Mouse (Mus musculus) forebrain, embryonic 16.5 days (tissue): ENCODE data around the gene Sept9. TPM values are rescaled to one million over a fixed set of nuclear protein-coding genes. Genes with fewer than 3 reads are reported as not detected.

Experiments used
- ATAC-seq: fragments of 200-750 bp; cut with Nextera tagmentation; 2 replicates; pipeline ENCODE4 v1.8.0; 2017; ENCODE audit warnings: mild to moderate bottlenecking, moderate library complexity
- H3K27ac ChIP-seq: fragments of 300-500 bp; sonication (generic); 2 replicates; pipeline ENCODE4 v1.5.1; 2014; ENCODE audit warnings: low read length, control low read depth
- H3K27me3 ChIP-seq: fragments of 300-500 bp; sonication (generic); replicated peaks from 2 replicates; pipeline ENCODE4 v1.6.1; 2014; ENCODE audit warnings: low read length; ENCODE audit not compliant: control insufficient read depth, insufficient read depth
- H3K36me3 ChIP-seq: fragments of 300-500 bp; sonication (generic); 2 replicates; pipeline ENCODE4 v1.6.1; 2014; ENCODE audit not compliant: control insufficient read depth, insufficient read depth
- H3K4me1 ChIP-seq: fragments of 300-500 bp; sonication (generic); replicated peaks from 2 replicates; pipeline ENCODE4 v1.6.1; 2014; ENCODE audit warnings: low read length; ENCODE audit not compliant: control insufficient read depth, insufficient read depth
- H3K4me2 ChIP-seq: fragments of 300-500 bp; sonication (generic); 2 replicates; pipeline ENCODE4 v1.6.1; 2014; ENCODE audit warnings: mild to moderate bottlenecking, low read length, control low read depth
- H3K4me3 ChIP-seq: fragments of 300-500 bp; sonication (generic); replicated peaks from 2 replicates; pipeline ENCODE4 v1.5.1; 2014; ENCODE audit warnings: mild to moderate bottlenecking, low read length, control low read depth
- H3K9ac ChIP-seq: fragments of 300-500 bp; sonication (generic); replicated peaks from 2 replicates; pipeline ENCODE4 v1.6.1; 2014; ENCODE audit warnings: low read depth, low read length, control low read depth
- H3K9me3 ChIP-seq: fragments of 300-500 bp; sonication (generic); 2 replicates; pipeline ENCODE4 v1.6.1; 2016; ENCODE audit warnings: low read length; ENCODE audit not compliant: control insufficient read depth
- WGBS: fragments of 180-500 bp; shearing (Covaris S2); extraction: QIAGEN DNeasy Blood & Tissue Kit; methylation state at CpG from one replicate; pipeline ENCODE4 v1.1.7; 2014; 5-methylcytosine and 5-hydroxymethylcytosine counted together
- polyA plus RNA-seq: library from polyadenylated mRNA; unstranded; fragments of >200 nt; fragmentation: Nextera tagmentation; extraction: Ambion mirVana; gene quantifications from 2 replicates; pipeline ENCODE4 v1.2.1, GENCODE M21; 2015

The Sept9 gene
- polyA plus RNA-seq, 1 experiment from 2014 or later = 120 TPM

DNA sequence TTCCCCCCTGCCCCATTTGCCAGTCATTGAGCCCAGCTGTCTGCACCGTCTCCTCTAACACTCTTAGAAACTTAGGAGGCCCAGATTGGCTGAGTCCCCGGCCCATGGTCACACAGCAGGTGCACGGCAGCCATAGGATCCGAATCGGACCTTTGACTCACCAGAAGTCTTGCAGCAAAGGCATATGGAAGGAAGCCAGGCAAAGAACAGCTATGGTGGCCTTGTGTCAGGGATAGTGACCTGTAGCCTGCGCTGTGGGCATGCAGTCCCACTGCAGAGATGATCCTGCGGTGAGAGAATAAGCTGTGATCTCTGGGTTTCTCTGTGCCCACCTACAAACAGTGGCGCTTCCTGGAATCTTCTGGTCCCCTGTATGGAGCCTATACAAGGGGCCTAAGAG lies 115.1 kb downstream of the Sept9 start:
- Histone ChIP-seq H3K9ac (no peak overlapping the region), H3K4me3 (no peak overlapping the region), H3K27me3 (no peaks in the 10 kb centered on the region), H3K4me1 (peaks cover 64% of the 10 kb centered on the region), H3K9me3 (no peaks in the 10 kb centered on the region), H3K36me3 (no peaks in the 10 kb centered on the region), H3K27ac (no peak overlapping the region), H3K4me2 (no peak overlapping the region)
- ATAC-seq = no peak
- WGBS = 91% methylated on average over 8 of the region's 8 CpGs

- no peak for ATAC-seq
- Histone ChIP-seq H3K9me3 (no peaks in the 10 kb centered on the region), H3K36me3 (no peaks in the 10 kb centered on the region), H3K4me3 (no peak overlapping the region), H3K9ac (no peak overlapping the region), H3K27ac (no peak overlapping the region), H3K4me2 (no peak overlapping the region), H3K4me1 (peaks cover 63% of the 10 kb centered on the region), H3K27me3 (no peaks in the 10 kb centered on the region)
- WGBS = 77% methylated on average over 11 of the region's 11 CpGs
These were observed 115.8 kb downstream of the Sept9 start for GRCm38 (mm10) chr11:117315309-117315708.

- H3K9ac ChIP-seq = peak overlapping the region; percentile 44
- H3K4me2 ChIP-seq = peak overlapping the region; percentile 20; the same call in 1 of the 2 replicates
These were observed 117.2 kb downstream of the Sept9 start for GRCm38 (mm10) chr11:117316441-117317331.

DNA sequence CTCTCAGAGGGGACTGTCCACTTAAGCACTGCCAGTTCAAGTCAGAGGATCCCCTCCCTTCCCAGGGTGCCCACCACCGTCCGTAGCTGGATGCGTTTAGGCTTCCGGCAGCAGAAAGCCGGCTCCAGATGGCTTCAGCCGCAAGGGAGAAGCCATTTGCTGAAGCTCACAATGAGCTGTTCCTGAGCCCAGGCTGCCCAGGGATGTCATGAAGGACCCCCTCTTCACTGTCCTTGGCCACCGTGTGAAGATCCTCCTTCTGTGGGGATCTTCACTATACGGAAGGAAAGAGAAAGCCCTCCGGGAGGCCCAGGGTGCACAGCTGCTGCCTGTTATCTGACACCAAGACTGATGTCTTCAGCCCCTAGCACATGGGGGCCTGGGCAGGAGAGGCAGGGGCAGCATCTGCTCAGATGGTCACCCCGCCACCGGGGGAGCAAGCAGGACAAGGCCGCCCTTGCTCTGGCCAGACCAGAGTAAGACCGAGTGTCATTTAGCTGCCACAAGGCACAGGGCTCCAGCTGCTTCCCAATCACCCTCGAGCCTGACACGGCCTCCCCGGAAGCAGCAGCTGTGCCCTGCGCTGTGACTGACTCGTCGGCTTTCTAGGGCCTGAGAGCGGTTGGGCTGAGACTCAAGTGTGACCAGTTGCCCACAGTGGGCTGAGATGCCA lies 118.1 kb downstream of the Sept9 start:
- Histone ChIP-seq H3K4me1 (peaks cover 46% of the 10 kb centered on the region), H3K36me3 (no peaks in the 10 kb centered on the region), H3K9ac (peak overlapping the region; percentile 44), H3K27me3 (no peaks in the 10 kb centered on the region), H3K4me2 (peak overlapping the region; percentile 20; the same call in 1 of the 2 replicates), H3K9me3 (no peaks in the 10 kb centered on the region), H3K4me3 (no peak overlapping the region), H3K27ac (peak overlapping the region; percentile 62)
- ATAC-seq = no peak
- 41% methylated on average over 20 of the region's 20 CpGs for WGBS

More at GRCm38 (mm10) chr11:117316441-117317331, 117.2 kb downstream of the Sept9 start:
- Histone ChIP-seq H3K36me3 (no peaks in the 10 kb centered on the region), H3K4me3 (no peak overlapping the region), H3K27ac (peak overlapping the region; percentile 62), H3K27me3 (no peaks in the 10 kb centered on the region), H3K4me1 (peaks cover 49% of the 10 kb centered on the region), H3K9me3 (no peaks in the 10 kb centered on the region)
- ATAC-seq = no peak
- WGBS = 54% methylated on average over 16 of the region's 16 CpGs

- Histone ChIP-seq H3K4me2 (no peak overlapping the region), H3K9me3 (no peaks in the 10 kb centered on the region), H3K36me3 (no peaks in the 10 kb centered on the region), H3K4me3 (no peak overlapping the region), H3K27me3 (no peaks in the 10 kb centered on the region), H3K9ac (no peak overlapping the region), H3K4me1 (peaks cover 41% of the 10 kb centered on the region), H3K27ac (peak overlapping the region; percentile 62; the same call in 1 of the 2 replicates)
- ATAC-seq = no peak
- WGBS = 62% methylated on average over 3 of the region's 3 CpGs
These were observed 118.7 kb downstream of the Sept9 start for GRCm38 (mm10) chr11:117318202-117318601.

DNA sequence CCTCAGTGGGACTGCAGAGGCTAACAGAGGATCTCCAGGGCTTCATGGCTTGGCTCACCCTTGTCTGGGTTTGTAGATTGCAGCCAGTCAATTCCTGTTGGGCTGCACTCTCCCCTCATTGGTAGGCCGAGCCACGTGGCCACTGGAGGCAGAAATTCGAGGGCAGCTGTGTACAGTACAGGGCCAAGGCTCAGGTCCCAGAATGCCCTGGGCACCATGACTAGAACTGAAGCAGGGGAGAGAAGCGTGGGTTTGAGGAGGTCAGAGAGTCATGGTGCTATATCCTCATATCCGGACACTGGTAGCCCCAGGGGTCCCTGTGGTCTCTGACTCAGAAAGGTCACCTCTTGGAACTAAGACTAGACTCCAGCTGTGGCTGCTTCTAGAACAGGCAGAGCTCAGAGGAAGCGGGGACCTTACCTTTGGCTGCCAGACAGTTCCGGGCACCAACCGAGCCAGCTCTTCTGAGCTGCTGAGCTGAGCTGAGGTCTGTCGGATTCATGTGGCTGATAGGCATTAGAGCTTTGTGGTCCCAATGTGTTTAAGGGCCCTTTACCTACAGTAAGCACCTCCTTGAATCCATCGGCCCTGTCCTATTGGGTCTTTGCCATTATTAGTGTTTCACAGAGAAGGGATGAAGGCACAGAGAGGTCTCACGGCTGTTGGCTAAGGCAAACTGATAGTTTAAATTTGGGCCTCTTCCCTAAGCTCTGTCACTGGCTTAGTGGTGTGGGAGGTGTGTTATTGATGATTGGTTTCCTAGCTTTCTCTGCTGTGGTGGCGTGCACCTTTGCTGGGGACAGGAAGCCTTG lies 119.5 kb downstream of the Sept9 start:
- H3K4me3 ChIP-seq = no peak overlapping the region
- ATAC-seq = no peak

GRCm38 (mm10) chr11:117319543-117320335 lies 120.3 kb downstream of the Sept9 start:
- Histone ChIP-seq H3K9ac (no peak overlapping the region), H3K27ac (peak overlapping the region; percentile 13; the same call in 1 of the 2 replicates), H3K9me3 (no peaks in the 10 kb centered on the region), H3K4me2 (no peak overlapping the region), H3K4me3 (no peak overlapping the region), H3K36me3 (no peaks in the 10 kb centered on the region), H3K4me1 (peaks cover 41% of the 10 kb centered on the region), H3K27me3 (no peaks in the 10 kb centered on the region)
- WGBS = 58% methylated on average over 12 of the region's 15 CpGs
- ATAC-seq = no peak; the same call in 1 of the 2 replicates

More for the DNA sequence above, 119.5 kb downstream of the Sept9 start:
- Histone ChIP-seq H3K9ac (no peak overlapping the region), H3K4me1 (peaks cover 36% of the 10 kb centered on the region), H3K4me2 (no peak overlapping the region), H3K27ac (peak overlapping the region; percentile 25; the same call in 1 of the 2 replicates), H3K36me3 (no peaks in the 10 kb centered on the region), H3K27me3 (no peaks in the 10 kb centered on the region), H3K9me3 (no peaks in the 10 kb centered on the region)
- 69% methylated on average over 12 of the region's 12 CpGs for WGBS

GRCm38 (mm10) chr11:117320482-117320881 lies 121.0 kb downstream of the Sept9 start:
- 83% methylated on average over 3 of the region's 3 CpGs for WGBS
- H3K9ac ChIP-seq = no peak overlapping the region
- H3K4me1 ChIP-seq = peaks cover 41% of the 10 kb centered on the region
- H3K27me3 ChIP-seq = no peaks in the 10 kb centered on the region
- ATAC-seq = no peak
- no peak overlapping the region for H3K27ac ChIP-seq
- H3K4me2 ChIP-seq = no peak overlapping the region
- no peaks in the 10 kb centered on the region for H3K9me3 ChIP-seq
- H3K4me3 ChIP-seq = no peak overlapping the region
- H3K36me3 ChIP-seq = no peaks in the 10 kb centered on the region
